Mouse (Mus musculus): ENCODE results near the gene Rhd. TPM values are rescaled to one million over a fixed set of nuclear protein-coding genes. Genes with fewer than 3 reads are reported as not detected.

Gene Rhd
- polyA plus RNA-seq, 1 experiment, result not detected

GRCm38 (mm10) chr4:134943758-134944538 lies 79.6 kb downstream of the Rhd start:
- Histone ChIP-seq H3K4me3 (ENCODE audit: insufficient read depth, low read length) (no peak overlapping the region), H3K4me1 (ENCODE audit: control insufficient read depth, insufficient read depth, low read length) (peaks cover 12% of the 10 kb centered on the region), H3K27ac (ENCODE audit: insufficient read depth, low read depth, low read length) (no peak overlapping the region)
- TF ChIP-seq CTCF (IDR thresholded peaks at IDR 0.05; ENCODE audit: low read depth, low read length) (no peak), POLR2A (IDR thresholded peaks at IDR 0.05; ENCODE audit: borderline replicate concordance, low read depth, low read length) (no peak)

Other genes with a start within 250 kb of the Rhd start
- 87.4 and 93.7 TPM in 2 replicates for gene Man1c1, start 160.2 kb upstream of the Rhd start, polyA plus RNA-seq (2012; ENCODE audit: insufficient read depth, insufficient read length, missing spikeins)
- gene Ldlrap1, start 96.5 kb upstream of the Rhd start, polyA plus RNA-seq (2012; ENCODE audit: insufficient read depth, insufficient read length, missing spikeins), result 34.0 and 36.2 TPM in 2 replicates
- 26.7 and 30.8 TPM in 2 replicates for gene Maco1, start 11.2 kb upstream of the Rhd start, polyA plus RNA-seq (2012; ENCODE audit: insufficient read depth, insufficient read length, missing spikeins)
- gene Tmem50a, start 50.5 kb downstream of the Rhd start, polyA plus RNA-seq (2012; ENCODE audit: insufficient read depth, insufficient read length, missing spikeins), result 392 and 428 TPM in 2 replicates
- gene Rsrp1, start 59.1 kb downstream of the Rhd start, polyA plus RNA-seq (2012; ENCODE audit: insufficient read depth, insufficient read length, missing spikeins), result 1,131 and 1,373 TPM in 2 replicates
- gene Syf2, start 66.4 kb downstream of the Rhd start, polyA plus RNA-seq (2012; ENCODE audit: insufficient read depth, insufficient read length, missing spikeins), result 97.3 and 97.6 TPM in 2 replicates

All from bone marrow macrophage, adult 2 months (primary cell).